Mouse (Mus musculus): ENCODE data around the gene E2f6. TPM values are rescaled to one million over a fixed set of nuclear protein-coding genes. Genes with fewer than 3 reads are reported as not detected.

E2f6 gene
- 30.8 and 34.9 TPM in 2 replicates for polyA plus RNA-seq (2012; ENCODE audit: insufficient read depth, insufficient read length, missing spikeins)

DNA sequence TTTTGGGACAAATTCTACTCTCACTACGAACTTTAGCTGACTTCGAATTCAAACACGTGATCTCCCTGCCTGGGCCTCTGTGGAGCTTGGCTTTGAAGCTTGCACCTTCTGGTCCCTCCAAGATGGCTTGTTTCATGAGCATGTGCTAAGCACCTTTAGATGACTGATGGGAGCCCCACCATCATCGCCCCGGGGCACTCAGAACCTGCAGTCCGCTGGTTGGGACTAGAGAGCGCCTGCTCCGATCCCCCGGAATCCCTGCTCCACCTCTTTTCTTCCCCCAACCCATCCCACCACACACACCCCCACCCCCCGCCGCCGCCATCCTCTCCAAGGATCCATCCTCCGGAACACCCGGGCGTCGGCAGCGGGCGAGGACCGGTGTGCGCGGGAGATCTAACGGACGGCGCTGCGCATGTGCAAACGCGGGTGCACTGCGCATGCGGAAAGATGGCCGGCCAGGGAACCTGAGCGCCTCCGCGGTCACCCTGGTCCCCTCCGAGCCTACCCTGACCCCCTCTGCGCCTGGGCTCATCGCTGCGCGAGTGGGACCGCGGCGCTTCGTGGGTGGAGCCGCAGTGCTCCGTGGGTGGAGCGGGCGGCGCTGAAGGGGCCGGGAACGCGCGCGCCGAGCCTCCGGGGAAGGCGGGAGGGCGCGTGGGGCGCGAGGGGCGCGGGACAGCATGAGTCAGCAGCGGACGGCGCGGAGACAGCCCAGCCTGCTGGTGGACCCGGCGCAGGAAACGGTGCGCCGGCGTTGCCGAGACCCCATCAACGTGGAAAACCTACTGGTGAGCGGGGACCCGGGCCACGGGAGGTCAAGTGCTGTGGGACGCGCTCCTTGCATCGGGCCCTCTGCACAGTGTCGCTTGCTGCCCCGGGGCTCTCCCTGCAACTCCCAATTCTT is at the start of gene E2f6:
Gene E2f6, plus strand, starts transcription at position 439 of the 907 bp plus-strand sequence.
- H3K4me3 ChIP-seq (ENCODE audit: insufficient read depth, low read depth, low read length), result peak within 1 kb of the TSS; percentile 98
- H3K4me1 ChIP-seq (ENCODE audit: control insufficient read depth, insufficient read depth, insufficient read length, low read length), result 0 out of 2 replicates have a peak, but pooled peaks cover 5% of the 10 kb centered on the region
- peak within 1 kb of the TSS; percentile 82 for H3K27ac ChIP-seq (replicated peaks; ENCODE audit: low read depth, low read length)

DNA sequence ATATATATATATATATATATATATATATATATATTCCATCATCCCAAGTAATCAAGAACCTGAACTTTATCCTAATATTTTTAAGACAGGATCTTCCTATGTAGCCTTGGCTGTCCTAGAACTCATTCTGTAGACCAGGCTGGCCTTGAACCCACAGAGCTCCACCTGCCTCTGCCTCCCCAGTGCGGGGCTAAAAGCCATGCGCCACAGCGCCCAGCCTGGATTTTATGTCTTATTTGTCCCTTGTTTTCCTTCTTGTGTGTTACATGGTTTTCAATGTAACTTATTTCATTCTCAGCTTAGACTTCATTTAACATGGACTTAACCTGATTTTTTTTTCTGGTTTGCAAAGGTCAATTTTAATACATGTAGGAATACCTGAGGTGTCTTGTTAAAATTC is 49.3 kb upstream of the E2f6 start:
- no peak overlapping the region for H3K27ac ChIP-seq (replicated peaks; ENCODE audit: low read depth, low read length)
- H3K4me1 ChIP-seq (ENCODE audit: control insufficient read depth, insufficient read depth, insufficient read length, low read length), result no peaks in the 10 kb centered on the region
- H3K4me3 ChIP-seq (ENCODE audit: insufficient read depth, low read depth, low read length), result no peak overlapping the region

DNA sequence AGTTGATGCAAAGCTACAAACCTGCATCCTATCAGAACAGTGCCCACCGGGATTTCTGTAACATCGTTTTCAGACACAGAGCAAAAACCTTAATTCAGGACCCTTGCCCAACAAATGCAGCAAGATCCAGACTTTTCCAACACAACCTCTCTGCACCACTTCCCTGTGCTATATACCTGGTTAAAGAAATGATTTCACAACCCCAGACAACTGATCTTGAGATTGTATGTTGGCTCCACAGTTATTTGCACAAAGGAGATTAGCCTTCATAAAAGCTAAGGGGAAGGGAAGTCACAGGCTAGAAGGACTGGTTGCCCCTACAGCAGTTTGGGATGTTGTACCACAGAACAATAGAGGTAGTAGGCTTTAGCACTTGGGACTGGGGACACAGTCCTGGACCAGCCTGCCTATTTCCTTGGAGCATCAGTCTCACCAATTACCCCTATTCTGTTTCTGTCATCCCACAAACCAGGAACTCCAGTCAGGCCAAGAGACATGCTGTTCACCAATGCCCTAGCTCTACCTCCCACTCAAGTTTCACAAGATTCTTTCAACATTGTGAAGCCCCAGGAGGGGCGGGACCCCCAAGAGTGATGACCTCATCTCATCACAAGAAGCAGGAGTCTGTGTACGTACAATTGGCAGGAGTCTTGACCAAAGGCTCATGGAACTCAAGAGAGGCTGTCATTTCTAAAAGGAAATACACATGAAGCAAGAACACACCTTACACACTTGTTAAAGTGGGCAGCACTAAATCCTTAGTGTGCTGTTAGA is 46.9 kb upstream of the E2f6 start:
- no peaks in the 10 kb centered on the region for H3K4me1 ChIP-seq (ENCODE audit: control insufficient read depth, insufficient read depth, insufficient read length, low read length)
- no peak overlapping the region for H3K4me3 ChIP-seq (ENCODE audit: insufficient read depth, low read depth, low read length)
- H3K27ac ChIP-seq (replicated peaks; ENCODE audit: low read depth, low read length), result no peak overlapping the region

DNA sequence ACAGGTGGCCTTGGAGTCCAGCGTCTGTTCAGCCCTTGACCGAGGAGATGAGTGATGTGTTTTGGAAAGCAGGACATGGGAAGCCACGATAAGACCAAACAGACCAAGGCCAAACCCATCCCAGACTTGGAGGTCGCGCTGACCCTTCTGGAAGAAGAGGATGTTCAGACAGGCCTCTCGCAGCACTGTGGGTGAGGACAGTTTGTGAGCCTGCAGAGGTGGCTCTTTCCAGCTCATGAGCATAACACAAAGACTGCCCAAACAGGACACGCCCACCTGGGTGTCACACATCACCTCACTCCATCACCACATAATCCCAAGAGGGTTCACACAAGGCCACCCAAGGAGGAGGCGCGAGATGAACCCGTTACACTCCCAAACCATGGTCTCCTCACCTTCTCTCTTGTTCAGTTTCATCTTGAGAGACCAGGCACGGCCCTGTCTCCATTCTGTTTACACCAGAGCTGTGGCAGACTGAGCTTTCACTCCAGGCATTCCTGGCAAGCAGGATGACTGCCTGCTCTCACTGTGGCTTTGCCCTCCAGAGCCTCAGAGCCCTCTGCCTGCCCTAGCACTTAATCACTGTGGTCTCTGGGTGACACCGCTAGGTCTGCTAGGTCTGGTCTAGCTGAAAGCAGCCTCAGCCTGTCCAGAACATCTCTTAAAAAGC is 45.9 kb upstream of the E2f6 start:
- no peaks in the 10 kb centered on the region for H3K4me1 ChIP-seq (ENCODE audit: control insufficient read depth, insufficient read depth, insufficient read length, low read length)

DNA sequence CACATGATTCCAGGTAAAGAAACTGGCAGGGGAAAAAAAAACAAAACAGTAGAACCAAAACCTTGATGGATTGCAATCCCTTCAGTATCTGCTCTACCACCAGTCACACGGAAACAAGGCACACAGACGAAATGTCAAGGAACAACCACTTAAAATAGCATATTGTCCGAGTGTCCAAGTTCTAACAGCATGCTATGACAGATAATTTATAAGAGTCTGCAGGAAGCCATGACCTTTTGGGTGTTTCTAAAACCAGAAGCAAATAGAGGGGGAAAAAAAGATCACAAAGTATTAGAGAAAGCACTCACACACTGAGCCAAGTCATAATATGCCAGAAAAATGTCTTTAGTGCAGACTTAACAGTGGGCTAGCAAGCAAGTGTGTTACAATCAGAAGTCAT is 42.5 kb upstream of the E2f6 start:
- H3K4me1 ChIP-seq (ENCODE audit: control insufficient read depth, insufficient read depth, insufficient read length, low read length), result no peaks in the 10 kb centered on the region
- no peak overlapping the region for H3K4me3 ChIP-seq (ENCODE audit: insufficient read depth, low read depth, low read length)
- no peak overlapping the region for H3K27ac ChIP-seq (replicated peaks; ENCODE audit: low read depth, low read length)

More for the DNA sequence above, 45.9 kb upstream of the E2f6 start:
- Histone ChIP-seq H3K4me3 (ENCODE audit: insufficient read depth, low read depth, low read length) (no peak overlapping the region), H3K27ac (replicated peaks; ENCODE audit: low read depth, low read length) (no peak overlapping the region)

DNA sequence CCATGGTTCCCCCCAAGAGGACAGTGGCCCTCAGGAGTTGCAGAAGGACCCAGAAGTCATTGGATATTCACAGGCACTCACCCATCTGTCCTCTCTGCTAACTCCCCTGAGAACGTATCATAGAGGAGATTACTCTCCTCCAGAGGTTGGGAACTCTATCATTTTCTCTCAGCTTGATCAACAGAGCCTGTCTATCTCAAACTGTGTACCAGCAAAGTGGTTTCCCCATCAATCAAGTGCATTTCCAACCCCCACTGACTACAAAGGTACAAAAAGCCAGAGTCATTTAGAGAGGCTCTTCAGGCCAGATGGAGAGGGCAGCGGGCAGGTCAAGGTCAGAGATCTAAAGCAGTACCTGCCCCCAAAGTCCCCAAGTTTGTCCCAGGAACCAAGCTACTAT is 42.1 kb upstream of the E2f6 start:
- Histone ChIP-seq H3K4me1 (ENCODE audit: control insufficient read depth, insufficient read depth, insufficient read length, low read length) (no peaks in the 10 kb centered on the region), H3K4me3 (ENCODE audit: insufficient read depth, low read depth, low read length) (no peak overlapping the region), H3K27ac (replicated peaks; ENCODE audit: low read depth, low read length) (no peak overlapping the region)

DNA sequence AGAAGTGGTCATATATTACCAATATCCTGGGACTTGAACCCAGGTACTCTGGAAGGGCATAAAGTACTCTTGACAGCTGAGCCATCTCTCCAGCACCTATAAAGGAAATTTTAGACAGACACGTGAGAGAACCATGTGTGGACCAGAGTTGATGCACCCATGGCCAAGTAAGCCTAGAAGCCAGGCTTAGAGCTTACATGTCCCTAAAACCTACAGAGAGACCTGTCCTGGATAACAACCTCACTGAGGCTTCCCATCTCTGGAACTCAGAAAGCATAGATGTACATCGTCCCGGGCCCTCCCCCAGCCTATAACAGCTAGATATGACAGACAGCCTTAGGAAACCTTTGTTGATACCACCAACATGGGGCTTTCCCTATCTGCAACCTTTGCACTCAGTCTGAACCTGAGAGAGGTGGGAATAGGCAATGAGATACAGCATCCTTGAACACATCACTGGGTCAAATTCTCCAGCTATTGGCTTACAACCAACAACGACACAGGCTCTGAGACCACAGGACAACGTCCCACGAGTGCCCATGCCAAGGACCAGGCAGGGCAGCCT is 41.1 kb upstream of the E2f6 start:
- Histone ChIP-seq H3K4me3 (ENCODE audit: insufficient read depth, low read depth, low read length) (no peak overlapping the region), H3K4me1 (ENCODE audit: control insufficient read depth, insufficient read depth, insufficient read length, low read length) (no peaks in the 10 kb centered on the region), H3K27ac (replicated peaks; ENCODE audit: low read depth, low read length) (no peak overlapping the region)

DNA sequence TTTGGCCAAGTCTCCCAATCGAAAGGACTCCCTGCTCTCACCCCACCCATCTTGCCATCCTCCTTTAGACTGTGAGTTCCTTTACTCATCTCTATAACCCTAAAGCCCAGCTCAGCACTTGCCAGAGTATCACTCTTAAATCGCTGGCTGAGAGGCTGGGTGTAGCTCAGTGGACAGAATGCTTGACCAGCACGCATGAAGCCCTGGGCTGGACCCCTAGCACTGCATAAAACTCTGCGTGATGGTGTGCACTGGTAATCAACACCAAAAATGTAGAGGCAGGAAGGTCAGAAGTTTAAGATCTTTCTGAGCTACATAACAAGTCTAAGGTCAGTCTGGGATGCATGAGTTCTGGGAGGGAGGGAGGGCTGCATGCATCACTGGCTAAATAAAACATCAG is 36.2 kb upstream of the E2f6 start:
- no peak overlapping the region for H3K4me3 ChIP-seq (ENCODE audit: insufficient read depth, low read depth, low read length)
- H3K4me1 ChIP-seq (ENCODE audit: control insufficient read depth, insufficient read depth, insufficient read length, low read length), result peaks cover 5% of the 10 kb centered on the region; the same call in 1 of the 2 replicates
- no peak overlapping the region for H3K27ac ChIP-seq (replicated peaks; ENCODE audit: low read depth, low read length)

DNA sequence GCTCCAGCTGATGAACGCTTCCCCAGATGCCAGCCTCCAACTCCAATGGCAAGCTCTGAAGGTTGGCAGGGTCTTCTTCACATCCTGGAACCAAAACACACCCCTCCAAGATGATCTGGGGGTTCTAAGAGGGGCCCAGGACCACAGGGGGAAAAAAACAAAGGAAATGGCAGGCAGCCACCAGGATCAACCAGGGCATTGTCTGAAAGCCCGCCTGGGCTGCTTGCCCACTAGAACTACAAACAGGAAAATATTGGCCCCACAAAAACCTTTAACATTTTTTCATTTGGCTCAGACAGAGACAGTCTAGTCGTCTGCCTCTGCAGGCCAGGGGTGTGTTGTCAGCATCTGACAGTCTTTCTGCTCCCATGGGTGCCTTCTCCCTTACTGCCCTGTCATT is 35.4 kb upstream of the E2f6 start:
- H3K4me3 ChIP-seq (ENCODE audit: insufficient read depth, low read depth, low read length), result no peak overlapping the region
- H3K27ac ChIP-seq (replicated peaks; ENCODE audit: low read depth, low read length), result no peak overlapping the region
- H3K4me1 ChIP-seq (ENCODE audit: control insufficient read depth, insufficient read depth, insufficient read length, low read length), result peaks cover 5% of the 10 kb centered on the region; the same call in 1 of the 2 replicates

DNA sequence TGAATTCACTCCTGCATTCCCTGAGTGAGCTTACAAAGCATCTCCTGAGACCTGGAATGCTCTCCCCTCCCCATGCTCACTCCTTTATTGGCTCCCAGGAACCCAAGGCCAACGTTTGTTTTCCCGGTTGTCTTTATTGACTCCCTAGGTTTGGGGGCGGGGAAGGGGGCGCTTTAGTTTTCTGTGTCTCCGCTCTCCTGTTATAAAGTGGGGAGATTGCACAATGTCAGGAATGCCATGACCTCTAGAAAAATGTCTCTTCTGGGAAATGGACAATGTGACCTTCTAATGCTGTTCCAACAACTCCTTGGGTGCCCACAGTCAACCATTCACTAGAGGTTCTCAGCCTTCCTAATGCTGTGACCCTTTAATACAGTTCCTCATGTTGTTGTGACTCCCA is 32.2 kb upstream of the E2f6 start:
- Histone ChIP-seq H3K27ac (replicated peaks; ENCODE audit: low read depth, low read length) (peak overlapping the region; percentile 19; the same call in 1 of the 2 replicates), H3K4me3 (ENCODE audit: insufficient read depth, low read depth, low read length) (no peak overlapping the region), H3K4me1 (ENCODE audit: control insufficient read depth, insufficient read depth, insufficient read length, low read length) (peaks cover 7% of the 10 kb centered on the region; the same call in 1 of the 2 replicates)

DNA sequence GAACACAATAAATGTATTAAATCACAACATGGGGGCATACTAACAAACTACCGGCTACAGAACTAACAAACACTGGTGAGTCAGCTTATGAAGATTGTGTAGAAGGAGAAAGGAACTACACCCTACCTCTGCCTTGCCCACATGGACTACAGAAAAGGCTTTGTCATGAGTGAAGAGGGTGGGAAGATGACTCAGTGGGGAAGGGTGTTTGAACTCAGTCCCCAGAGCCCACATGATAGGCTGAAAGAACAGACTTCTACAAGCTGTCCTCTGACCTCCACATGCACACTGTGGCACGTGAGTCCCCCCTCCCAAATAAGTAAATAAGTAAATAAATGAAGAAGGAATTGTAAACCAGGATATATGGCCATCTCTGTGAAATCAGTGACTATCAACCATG is 31.6 kb upstream of the E2f6 start:
- Histone ChIP-seq H3K4me1 (ENCODE audit: control insufficient read depth, insufficient read depth, insufficient read length, low read length) (peaks cover 7% of the 10 kb centered on the region; the same call in 1 of the 2 replicates), H3K4me3 (ENCODE audit: insufficient read depth, low read depth, low read length) (no peak overlapping the region), H3K27ac (replicated peaks; ENCODE audit: low read depth, low read length) (no peak overlapping the region; the same call in 1 of the 2 replicates)

DNA sequence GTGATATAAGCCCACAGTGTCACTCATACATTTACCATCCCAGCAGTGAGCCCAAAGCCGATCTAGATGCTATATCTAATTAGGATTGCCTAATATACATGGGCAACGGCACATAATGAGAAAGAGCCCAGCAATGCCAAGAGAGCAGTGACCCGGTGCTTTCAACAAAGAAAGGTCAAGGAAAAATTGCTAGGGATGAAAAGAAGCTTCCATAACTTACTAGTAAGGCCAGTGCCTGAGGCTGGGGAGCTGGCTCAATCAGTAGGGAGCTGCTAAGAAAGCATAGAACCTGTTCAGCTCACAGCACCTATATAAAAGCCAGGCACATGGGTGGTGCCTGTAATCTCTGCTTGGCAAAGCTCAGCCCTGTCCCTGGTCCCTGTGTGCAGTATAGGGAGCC is 30.4 kb upstream of the E2f6 start:
- Histone ChIP-seq H3K27ac (replicated peaks; ENCODE audit: low read depth, low read length) (no peak overlapping the region), H3K4me1 (ENCODE audit: control insufficient read depth, insufficient read depth, insufficient read length, low read length) (peaks cover 7% of the 10 kb centered on the region; the same call in 1 of the 2 replicates), H3K4me3 (ENCODE audit: insufficient read depth, low read depth, low read length) (no peak overlapping the region)

DNA sequence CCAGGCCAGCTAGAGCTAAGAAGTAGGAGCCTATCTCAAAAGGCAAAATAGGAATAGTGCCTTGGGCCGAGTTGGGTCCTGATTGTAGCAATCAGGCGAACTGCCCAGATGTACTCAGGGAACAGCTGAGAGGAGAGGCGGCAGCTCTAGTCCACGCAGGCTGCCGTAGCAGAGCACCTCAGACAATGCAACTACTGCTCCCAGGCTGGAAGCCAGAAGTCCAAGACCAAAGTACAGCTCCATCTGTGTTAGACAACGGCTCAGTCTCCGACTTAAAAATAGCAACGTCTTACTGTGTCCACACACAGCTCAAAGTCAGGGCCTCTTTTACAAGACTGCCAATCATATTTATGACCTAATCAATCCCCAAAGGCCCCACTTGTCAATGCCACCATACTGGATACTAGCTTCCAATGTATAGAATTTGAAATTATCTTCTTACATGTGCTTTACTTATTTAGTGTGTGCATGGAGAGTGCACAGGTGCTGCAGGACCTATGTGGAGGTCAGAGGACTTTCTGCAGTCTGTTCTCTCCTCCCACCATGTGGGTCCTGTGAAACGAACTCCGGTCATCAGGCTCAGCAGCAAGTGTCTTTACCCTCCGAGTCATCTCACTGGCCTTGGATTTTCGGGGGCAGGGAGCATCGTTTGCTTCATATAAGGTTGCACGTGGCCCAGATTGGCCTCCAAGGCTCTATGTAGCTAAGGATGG is 29.6 kb upstream of the E2f6 start:
- Histone ChIP-seq H3K27ac (replicated peaks; ENCODE audit: low read depth, low read length) (no peak overlapping the region), H3K4me1 (ENCODE audit: control insufficient read depth, insufficient read depth, insufficient read length, low read length) (peaks cover 7% of the 10 kb centered on the region; the same call in 1 of the 2 replicates), H3K4me3 (ENCODE audit: insufficient read depth, low read depth, low read length) (no peak overlapping the region)

DNA sequence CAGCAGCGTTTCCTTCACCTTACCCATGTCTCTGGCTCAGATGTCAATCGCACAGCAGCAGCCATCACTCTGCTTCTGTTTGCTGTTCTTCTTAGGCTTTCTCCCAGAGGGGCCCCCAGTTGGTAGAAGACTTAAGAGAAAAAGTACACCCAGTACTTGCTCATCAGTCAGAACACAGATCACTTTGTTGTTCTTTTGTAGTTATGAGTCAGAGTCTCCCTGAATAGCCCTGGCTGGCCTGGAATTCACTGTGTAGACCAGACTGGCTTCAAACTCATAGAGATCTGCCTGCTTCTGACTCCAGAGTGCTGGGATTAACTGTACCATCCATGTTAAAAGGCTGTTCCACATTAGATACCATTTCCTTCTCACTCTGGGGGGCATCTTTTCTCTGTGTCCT is 22.2 kb upstream of the E2f6 start:
- Histone ChIP-seq H3K27ac (replicated peaks; ENCODE audit: low read depth, low read length) (no peak overlapping the region), H3K4me1 (ENCODE audit: control insufficient read depth, insufficient read depth, insufficient read length, low read length) (no peaks in the 10 kb centered on the region; the same call in 1 of the 2 replicates), H3K4me3 (ENCODE audit: insufficient read depth, low read depth, low read length) (no peak overlapping the region)

All from brown adipose tissue, adult 24 weeks (tissue).